Mouse (Mus musculus) kidney, embryonic 16.5 days (tissue): ENCODE results near the gene Isl2. TPM values are rescaled to one million over a fixed set of nuclear protein-coding genes. Genes with fewer than 3 reads are reported as not detected.

Experiments used
- ATAC-seq: fragments of 200-750 bp; cut with Nextera tagmentation; 2 replicates; pipeline ENCODE4 v1.8.0; 2017; ENCODE audit warnings: moderate TSS enrichment; ENCODE audit not compliant: low FRiP score, low TSS enrichment
- H3K27ac ChIP-seq: fragments of 300-500 bp; sonication (generic); 2 replicates; pipeline ENCODE4 v1.5.1; 2014; ENCODE audit warnings: low read length
- H3K27me3 ChIP-seq: fragments of 300-500 bp; sonication (generic); 2 replicates; pipeline ENCODE4 v1.6.1; 2014; ENCODE audit warnings: low read length, control low read depth, mixed read lengths; ENCODE audit not compliant: insufficient read depth
- H3K36me3 ChIP-seq: fragments of 300-500 bp; sonication (generic); 2 replicates; pipeline ENCODE4 v1.6.1; 2014; ENCODE audit warnings: low read length, control low read depth, mixed read lengths; ENCODE audit not compliant: insufficient read depth
- H3K4me1 ChIP-seq: fragments of 300-500 bp; sonication (generic); 2 replicates; pipeline ENCODE4 v1.6.1; 2014; ENCODE audit warnings: low read length, control low read depth, mixed read lengths; ENCODE audit not compliant: insufficient read depth
- H3K4me2 ChIP-seq: fragments of 300-500 bp; sonication (generic); replicated peaks from 2 replicates; pipeline ENCODE4 v1.6.1; 2014; ENCODE audit warnings: low read depth, low read length
- H3K4me3 ChIP-seq: fragments of 300-500 bp; sonication (generic); 2 replicates; pipeline ENCODE4 v1.5.1; 2014; ENCODE audit warnings: mild to moderate bottlenecking, low read length
- H3K9ac ChIP-seq: fragments of 300-500 bp; sonication (generic); replicated peaks from 2 replicates; pipeline ENCODE4 v1.6.1; 2014; ENCODE audit warnings: low read length
- H3K9me3 ChIP-seq: fragments of 300-500 bp; sonication (generic); 2 replicates; pipeline ENCODE4 v1.6.1; 2016; ENCODE audit warnings: low read length, control low read depth
- WGBS: fragments of 180-500 bp; shearing (Covaris S2); extraction: QIAGEN DNeasy Blood & Tissue Kit; methylation state at CpG from one replicate; pipeline ENCODE4 v1.1.7; 2014; 5-methylcytosine and 5-hydroxymethylcytosine counted together
- polyA plus RNA-seq: library from polyadenylated mRNA; unstranded; fragments of >200 nt; fragmentation: Nextera tagmentation; extraction: Ambion mirVana; gene quantifications from 2 replicates; pipeline ENCODE4 v1.2.1, GENCODE M21; 2015

Isl2 gene
- not detected in 2 replicates for polyA plus RNA-seq

DNA sequence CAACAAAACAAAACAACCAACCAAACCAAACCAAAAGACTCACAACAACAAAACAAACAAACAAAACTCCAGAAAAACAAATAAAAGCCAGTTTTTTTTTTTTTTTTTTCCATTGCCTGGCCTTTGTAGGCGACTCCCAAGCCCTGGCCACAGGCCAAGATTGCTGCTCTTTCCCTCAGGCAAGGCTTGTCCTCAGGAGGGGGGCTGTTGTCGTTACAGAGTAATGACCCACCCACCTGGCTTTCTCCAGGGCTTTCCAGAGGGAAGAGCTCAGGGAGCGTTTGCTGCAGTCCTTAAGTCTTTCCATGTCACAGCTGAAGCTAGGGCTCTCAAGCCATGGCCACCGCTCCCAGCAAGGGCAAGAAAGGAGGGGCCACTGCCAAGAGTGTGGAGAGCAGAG, at the start of gene Isl2:
Isl2 (plus strand) TSS at position 296 of the 400 bp plus-strand sequence.
- Histone ChIP-seq H3K27ac (no peak within 1 kb of the TSS), H3K4me3 (no peak within 1 kb of the TSS), H3K36me3 (no peaks in the 10 kb centered on the region), H3K4me1 (peaks cover 22% of the 10 kb centered on the region; the same call in 1 of the 2 replicates), H3K27me3 (peaks cover 78% of the 10 kb centered on the region), H3K9ac (no peak within 1 kb of the TSS), H3K9me3 (no peaks in the 10 kb centered on the region), H3K4me2 (no peak within 1 kb of the TSS)
- ATAC-seq, result no peak
- WGBS, result 6% methylated on average over 4 of the region's 4 CpGs

DNA sequence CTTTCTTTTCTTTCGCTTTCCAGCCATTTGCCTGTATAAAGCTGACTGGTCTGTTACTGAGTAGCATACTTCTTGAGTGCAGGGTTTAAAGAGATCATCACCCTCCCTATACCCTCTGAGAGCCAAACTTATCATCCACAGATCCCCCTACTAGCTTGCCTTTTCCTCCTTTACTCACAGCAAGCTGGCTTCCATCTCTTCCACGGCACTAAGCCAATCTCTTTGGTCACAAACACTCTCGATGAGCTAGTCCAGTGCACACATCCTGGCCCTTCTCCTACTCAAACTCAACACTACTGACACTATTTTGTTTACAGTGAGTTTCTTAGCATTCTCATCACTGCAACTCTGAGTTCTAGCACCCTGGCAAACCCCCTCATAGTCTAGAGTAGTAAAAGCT, 30.6 kb upstream of the Isl2 start:
- Histone ChIP-seq H3K27me3 (peaks cover 3% of the 10 kb centered on the region; the same call in 1 of the 2 replicates), H3K4me3 (no peak overlapping the region), H3K9ac (no peak overlapping the region), H3K4me2 (no peak overlapping the region), H3K4me1 (peaks cover 18% of the 10 kb centered on the region), H3K27ac (no peak overlapping the region), H3K36me3 (no peaks in the 10 kb centered on the region), H3K9me3 (no peaks in the 10 kb centered on the region)
- WGBS, result 87% methylated on average over 3 of the region's 3 CpGs
- no peak for ATAC-seq

DNA sequence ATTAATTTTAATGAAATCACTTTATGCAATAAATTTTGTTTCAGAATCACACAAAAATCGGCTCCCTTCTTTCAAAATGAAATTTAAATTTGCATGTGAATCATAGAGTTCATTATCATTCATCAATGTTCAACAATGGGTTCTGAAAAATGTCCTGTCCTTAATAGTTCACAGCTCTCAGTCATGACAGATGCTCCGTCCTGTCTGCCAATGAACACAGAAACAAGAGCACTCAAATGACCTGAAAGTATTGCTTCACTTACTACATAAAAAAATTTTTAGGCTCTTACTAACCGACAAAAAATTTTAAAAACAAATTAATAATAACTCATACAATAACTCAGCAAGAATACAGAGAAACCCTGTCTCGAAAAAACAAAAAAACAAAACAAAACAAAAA, 29.8 kb upstream of the Isl2 start:
- Histone ChIP-seq H3K27me3 (peaks cover 4% of the 10 kb centered on the region), H3K4me1 (peaks cover 18% of the 10 kb centered on the region), H3K27ac (no peak overlapping the region), H3K36me3 (no peaks in the 10 kb centered on the region), H3K9me3 (no peaks in the 10 kb centered on the region), H3K4me2 (no peak overlapping the region), H3K9ac (no peak overlapping the region), H3K4me3 (no peak overlapping the region)
- no peak for ATAC-seq
- WGBS, result 81% methylated on average over 4 of the region's 4 CpGs

DNA sequence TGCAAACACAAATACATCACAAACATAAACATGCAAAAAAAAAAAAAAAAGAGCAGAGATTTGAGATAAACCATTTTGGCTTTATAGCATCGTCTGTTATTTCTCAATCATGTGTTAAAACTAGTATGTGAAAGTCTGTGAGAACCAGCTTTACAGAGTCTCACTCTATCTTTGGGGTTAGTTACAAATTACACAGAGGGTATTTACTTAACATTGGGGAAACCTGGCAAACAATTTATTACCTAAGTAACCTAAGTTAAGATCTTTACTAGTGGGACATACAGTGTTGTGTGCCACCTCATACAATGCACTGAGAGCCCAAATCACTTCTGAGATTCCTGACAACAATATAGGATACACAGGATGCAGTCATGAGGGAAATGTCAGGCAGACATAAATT, 28.7 kb upstream of the Isl2 start:
- H3K4me2 ChIP-seq, result no peak overlapping the region
- no peak for ATAC-seq
- no peak overlapping the region for H3K4me3 ChIP-seq
- H3K27me3 ChIP-seq, result peaks cover 11% of the 10 kb centered on the region
- H3K9me3 ChIP-seq, result no peaks in the 10 kb centered on the region
- no peak overlapping the region for H3K9ac ChIP-seq
- no peak overlapping the region for H3K27ac ChIP-seq
- 74% methylated on average over 1 of the region's 1 CpGs for WGBS
- no peaks in the 10 kb centered on the region for H3K36me3 ChIP-seq
- H3K4me1 ChIP-seq, result peaks cover 18% of the 10 kb centered on the region

DNA sequence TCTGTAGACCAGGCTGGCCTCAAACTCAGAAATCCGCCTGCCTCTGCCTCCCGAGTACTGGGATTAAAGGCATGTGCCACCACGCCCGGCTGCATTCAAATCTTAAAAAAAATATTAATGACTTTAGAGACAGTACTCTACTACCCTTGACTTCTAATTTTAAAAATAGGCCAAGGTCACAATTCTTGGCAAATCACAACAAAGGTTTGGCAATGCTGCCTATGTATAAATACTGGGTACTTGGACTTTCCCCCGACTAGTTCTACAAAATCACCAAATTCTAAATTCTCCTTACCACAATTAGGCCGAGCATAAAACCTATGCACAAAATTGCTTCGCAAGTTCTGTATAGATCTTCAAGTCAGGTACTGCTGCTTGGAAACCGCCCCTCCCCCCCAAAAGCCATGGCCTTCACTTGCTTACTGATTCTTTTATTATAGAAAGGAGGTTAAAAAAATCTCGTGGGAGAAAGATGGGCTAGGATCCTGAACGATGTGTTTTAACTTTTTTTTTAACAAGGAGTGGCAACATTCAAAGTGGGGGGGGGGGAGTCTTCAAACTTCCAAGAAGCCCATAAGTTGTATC, 27.7 kb upstream of the Isl2 start:
- Histone ChIP-seq H3K9ac (peak overlapping the region; percentile 94; the same call in 1 of the 2 replicates), H3K27me3 (peaks cover 11% of the 10 kb centered on the region), H3K4me2 (peak overlapping the region; percentile 80), H3K4me3 (peak overlapping the region; percentile 97), H3K27ac (no peak overlapping the region; the same call in 1 of the 2 replicates), H3K4me1 (peaks cover 18% of the 10 kb centered on the region), H3K36me3 (no peaks in the 10 kb centered on the region), H3K9me3 (no peaks in the 10 kb centered on the region)
- ATAC-seq, result no peak
- 79% methylated on average over 10 of the region's 10 CpGs for WGBS

DNA sequence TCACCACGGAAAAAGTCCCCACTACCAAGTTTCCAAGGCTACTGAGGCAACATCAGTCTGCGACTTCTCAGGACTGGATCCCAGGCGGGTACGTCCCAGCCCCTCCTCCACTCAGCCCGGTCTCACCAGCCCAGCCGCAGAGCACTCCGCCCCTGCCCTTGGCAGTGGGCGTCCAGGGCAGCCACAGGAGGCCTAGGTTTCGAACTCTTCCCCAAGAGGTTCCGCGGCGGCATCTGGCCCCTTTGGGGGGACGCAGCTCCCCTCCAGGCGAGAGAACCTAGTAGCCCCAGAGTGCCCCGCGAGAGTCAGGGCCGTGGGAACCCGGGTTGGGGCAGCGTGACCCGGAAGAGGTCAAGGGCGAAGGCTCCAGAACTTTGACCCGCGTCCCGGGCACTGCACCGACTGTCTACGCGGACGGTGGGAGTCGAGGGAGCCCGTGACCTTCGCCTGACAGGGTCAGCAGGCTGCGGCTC, 26.9 kb upstream of the Isl2 start:
- Histone ChIP-seq H3K9ac (peak overlapping the region; percentile 94), H3K27me3 (peaks cover 11% of the 10 kb centered on the region), H3K4me3 (peak overlapping the region; percentile 97), H3K9me3 (no peaks in the 10 kb centered on the region), H3K4me1 (peaks cover 18% of the 10 kb centered on the region), H3K27ac (peak overlapping the region; percentile 94), H3K36me3 (no peaks in the 10 kb centered on the region), H3K4me2 (peak overlapping the region; percentile 80)
- peak; percentile 83 for ATAC-seq
- under 1% methylated on average over 32 of the region's 32 CpGs for WGBS

DNA sequence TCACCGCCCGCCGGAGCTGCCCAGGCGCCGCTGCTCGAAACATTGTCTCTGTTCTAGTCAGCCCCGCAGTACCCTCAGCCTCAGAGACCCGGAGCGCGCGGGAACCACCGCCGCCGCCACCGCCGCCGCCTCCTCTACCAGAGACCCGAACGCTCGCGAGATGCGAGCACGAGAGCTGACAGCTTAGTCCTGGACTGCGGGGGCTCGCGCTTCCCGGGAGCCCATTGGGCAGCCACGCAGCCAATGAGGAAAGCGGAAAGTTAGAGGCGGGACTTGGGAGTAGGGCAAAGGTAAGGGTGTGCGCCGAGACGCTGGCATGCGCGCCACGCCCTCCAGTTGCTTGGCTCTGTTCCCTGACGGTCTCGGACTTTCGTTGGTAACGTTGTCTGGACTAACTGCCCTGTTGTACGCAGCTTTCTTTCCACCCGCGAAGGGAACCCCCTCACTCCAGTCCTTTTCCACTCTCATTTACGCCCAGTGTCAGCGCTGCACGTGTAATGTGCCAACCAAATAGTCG, 26.4 kb upstream of the Isl2 start, which contains the start of gene Etfa:
Etfa (minus strand) TSS at position 217 of the 517 bp plus-strand sequence.
- Histone ChIP-seq H3K9ac (peak within 1 kb of the TSS; percentile 94), H3K4me2 (peak within 1 kb of the TSS; percentile 80), H3K36me3 (no peaks in the 10 kb centered on the region), H3K4me1 (peaks cover 18% of the 10 kb centered on the region), H3K27ac (peak within 1 kb of the TSS; percentile 94), H3K4me3 (peak within 1 kb of the TSS; percentile 97), H3K27me3 (peaks cover 11% of the 10 kb centered on the region), H3K9me3 (no peaks in the 10 kb centered on the region)
- under 1% methylated on average over 47 of the region's 47 CpGs for WGBS
- ATAC-seq, result peak; percentile 100

DNA sequence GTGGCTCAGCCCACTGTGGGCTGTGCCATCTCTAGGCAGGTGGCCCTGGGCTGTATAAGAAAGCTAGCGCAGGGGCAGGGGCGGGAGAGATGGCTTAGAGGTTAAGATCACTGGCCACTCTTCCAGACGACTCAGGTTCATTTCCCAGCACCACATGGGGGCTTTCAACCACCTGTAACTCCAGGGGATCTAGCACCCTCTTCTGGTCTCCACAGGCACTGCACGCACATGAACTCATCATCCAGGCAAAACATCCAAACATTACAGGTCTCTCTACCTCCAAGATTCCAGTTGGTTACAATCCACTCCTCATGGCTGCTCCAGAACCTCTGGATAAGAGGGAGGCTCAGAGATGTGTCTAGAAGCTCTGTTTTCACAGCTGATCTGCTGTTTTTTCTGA, 12.8 kb upstream of the Isl2 start:
- Histone ChIP-seq H3K9ac (no peak overlapping the region), H3K4me1 (no peaks in the 10 kb centered on the region), H3K27ac (no peak overlapping the region), H3K9me3 (no peaks in the 10 kb centered on the region; the same call in 1 of the 2 replicates), H3K4me3 (no peak overlapping the region), H3K4me2 (no peak overlapping the region), H3K27me3 (no peaks in the 10 kb centered on the region), H3K36me3 (no peaks in the 10 kb centered on the region)
- ATAC-seq, result no peak
- 40% methylated on average over 4 of the region's 4 CpGs for WGBS

DNA sequence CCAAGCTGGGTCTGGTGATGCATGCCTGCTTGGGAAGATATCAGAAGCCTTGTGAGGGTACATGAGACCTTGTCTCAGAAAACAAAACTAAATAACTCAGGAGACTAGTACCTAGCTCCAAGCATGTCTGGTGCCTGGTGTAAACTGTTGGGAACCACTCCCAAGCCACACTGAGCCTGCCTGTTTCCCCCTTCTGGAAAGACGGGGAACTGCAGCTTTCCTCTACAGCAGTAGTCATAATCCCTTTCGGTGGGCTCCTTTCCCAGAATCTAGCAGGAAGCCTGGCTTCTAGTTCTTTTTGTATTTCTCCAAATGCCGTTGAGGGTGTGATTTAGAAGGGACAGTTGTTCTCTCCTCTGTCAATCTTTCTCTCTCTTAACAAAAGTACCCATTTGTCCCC, 2.6 kb upstream of the Isl2 start:
- no peak overlapping the region for H3K4me3 ChIP-seq
- ATAC-seq, result no peak
- H3K36me3 ChIP-seq, result no peaks in the 10 kb centered on the region
- 0 out of 2 replicates have a peak, but pooled peaks cover 6% of the 10 kb centered on the region for H3K4me1 ChIP-seq
- H3K27ac ChIP-seq, result no peak overlapping the region
- H3K9me3 ChIP-seq, result no peaks in the 10 kb centered on the region
- H3K4me2 ChIP-seq, result no peak overlapping the region
- no peak overlapping the region for H3K9ac ChIP-seq
- H3K27me3 ChIP-seq, result peaks cover 62% of the 10 kb centered on the region
- 22% methylated on average over 3 of the region's 3 CpGs for WGBS

DNA sequence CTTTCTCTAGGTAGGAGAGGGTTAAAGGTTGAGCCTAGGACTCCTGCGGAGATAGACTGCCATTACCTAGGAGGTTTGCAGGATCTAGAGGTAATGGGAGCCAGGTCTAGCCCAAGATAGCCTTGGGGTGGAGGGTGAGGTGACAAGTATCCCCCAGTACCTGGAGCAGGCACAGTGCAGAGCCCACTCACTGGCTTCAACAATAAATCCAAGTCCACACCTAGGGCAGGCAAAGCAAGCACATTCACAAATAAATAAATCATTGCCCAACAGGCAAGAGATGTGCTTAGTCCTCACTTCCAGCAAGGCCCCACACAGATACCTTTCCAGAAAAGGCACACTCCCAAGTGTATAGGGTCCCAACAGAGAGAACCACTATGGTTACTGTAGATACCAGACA, 534 bp downstream of the Isl2 start:
- 5% methylated on average over 1 of the region's 1 CpGs for WGBS
- H3K27ac ChIP-seq, result no peak overlapping the region
- no peak overlapping the region for H3K9ac ChIP-seq
- peaks cover 22% of the 10 kb centered on the region; the same call in 1 of the 2 replicates for H3K4me1 ChIP-seq
- no peak overlapping the region for H3K4me3 ChIP-seq
- peaks cover 84% of the 10 kb centered on the region for H3K27me3 ChIP-seq
- no peak overlapping the region for H3K4me2 ChIP-seq
- no peaks in the 10 kb centered on the region for H3K36me3 ChIP-seq
- ATAC-seq, result no peak
- H3K9me3 ChIP-seq, result no peaks in the 10 kb centered on the region
